Mouse (Mus musculus) testis, adult 2 months (tissue): ENCODE data around the gene Erp27.

Experiments
- CTCF ChIP-seq: fragments of 200-500 bp; IDR thresholded peaks from 2 replicates; pipeline ENCODE4 v1.5.1; 2012; ENCODE audit warnings: low read depth, mild to moderate bottlenecking, inconsistent platforms, low read length, moderate library complexity; ENCODE audit not compliant: control insufficient read depth, insufficient read depth, insufficient replicate concordance
- POLR2A ChIP-seq: fragments of 200-500 bp; IDR thresholded peaks from 2 replicates; pipeline ENCODE4 v1.6.1; 2012; ENCODE audit warnings: low read depth, mild to moderate bottlenecking, inconsistent platforms, low read length, moderate library complexity; ENCODE audit not compliant: control insufficient read depth

DNA sequence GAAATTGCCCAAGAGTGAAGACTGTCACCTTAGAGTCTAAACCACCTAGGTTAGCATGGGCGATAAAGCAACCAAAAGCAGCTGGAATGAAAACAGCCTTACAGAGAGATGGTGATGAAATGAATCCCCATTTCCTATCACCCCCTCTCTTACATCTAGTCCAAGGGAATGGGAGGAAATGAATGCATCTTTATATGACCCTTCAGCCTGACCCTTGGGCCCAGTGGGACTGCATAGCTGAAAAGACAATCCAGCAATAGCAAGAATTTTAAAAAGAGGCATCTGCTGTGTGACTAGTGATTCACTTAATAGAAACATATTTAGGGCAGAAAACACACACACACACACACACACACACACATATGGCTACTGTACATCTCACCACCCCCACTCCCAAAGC is 5.6 kb upstream of the Erp27 start:
- no peak for TF ChIP-seq POLR2A
- TF ChIP-seq CTCF, result no peak
